Mouse (Mus musculus): ENCODE data around the gene Cdkn2d. TPM values are rescaled to one million over a fixed set of nuclear protein-coding genes. Genes with fewer than 3 reads are reported as not detected.

Gene Cdkn2d
- polyA plus RNA-seq, 1 experiment: 53.2 TPM

DNA sequence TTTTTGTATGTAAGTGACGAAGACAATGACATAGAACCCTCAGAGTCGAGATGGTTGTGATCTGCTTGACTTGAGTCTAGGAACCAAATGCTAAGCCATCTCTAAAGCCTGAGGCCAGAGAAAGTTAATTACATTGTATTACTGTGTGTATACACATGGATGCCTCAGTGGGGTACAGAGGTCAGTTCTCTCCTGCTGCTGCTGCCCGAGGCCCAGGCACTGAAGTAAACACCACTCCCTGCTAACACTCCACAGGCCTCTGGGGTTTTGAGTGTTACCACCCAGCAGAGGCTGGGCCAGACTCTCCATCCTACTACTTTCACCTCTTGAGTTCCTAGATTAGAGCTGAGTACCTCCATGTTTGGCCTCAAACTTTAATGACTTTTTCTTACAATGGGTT is 7.2 kb downstream of the Cdkn2d start:
- Histone ChIP-seq H3K4me2 (ENCODE audit: low read depth) (no peak overlapping the region), H3K4me3 (no peak overlapping the region), H3K79me2 (ENCODE audit: control insufficient read depth, insufficient read depth) (peaks cover 23% of the 10 kb centered on the region), H3K36me3 (ENCODE audit: control insufficient read depth, insufficient read depth) (peaks cover 24% of the 10 kb centered on the region), H3ac (ENCODE audit: control insufficient read depth, insufficient read length) (no peak overlapping the region), H3K27me3 (ENCODE audit: control insufficient read depth, insufficient read depth, insufficient read length) (no peaks in the 10 kb centered on the region)
- TF ChIP-seq TCF12 (IDR thresholded peaks at IDR 0.05; ENCODE audit: insufficient read depth, poor library complexity, severe bottlenecking): no peak

DNA sequence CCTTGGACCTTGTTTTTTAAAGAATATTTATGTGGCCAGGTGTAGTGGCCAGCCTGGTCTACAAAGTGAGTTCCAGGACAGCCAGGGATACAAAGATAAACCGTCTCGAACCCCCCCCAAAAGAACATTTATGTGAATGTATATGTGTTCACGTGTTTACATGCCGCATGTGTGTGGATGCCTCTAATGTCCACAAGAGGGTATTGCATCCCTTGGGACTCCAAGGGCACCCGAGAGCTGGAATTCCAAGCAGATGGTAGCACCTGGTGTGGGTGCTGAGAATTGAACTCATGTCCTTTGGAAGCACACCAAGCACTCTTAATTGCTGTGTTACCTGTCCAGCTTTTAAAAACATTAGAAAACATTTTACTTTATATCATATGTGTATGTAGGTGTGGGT is 7.6 kb downstream of the Cdkn2d start:
- Histone ChIP-seq H3K27me3 (ENCODE audit: control insufficient read depth, insufficient read depth, insufficient read length) (no peaks in the 10 kb centered on the region), H3K4me3 (no peak overlapping the region), H3K79me2 (ENCODE audit: control insufficient read depth, insufficient read depth) (peaks cover 19% of the 10 kb centered on the region), H3K36me3 (ENCODE audit: control insufficient read depth, insufficient read depth) (peaks cover 24% of the 10 kb centered on the region), H3K4me2 (ENCODE audit: low read depth) (no peak overlapping the region), H3ac (ENCODE audit: control insufficient read depth, insufficient read length) (no peak overlapping the region)
- TF ChIP-seq TCF3 (IDR thresholded peaks at IDR 0.05; ENCODE audit: insufficient read length, low read depth) (no peak), REST (IDR thresholded peaks at IDR 0.05; ENCODE audit: insufficient read depth, insufficient read length) (no peak), CEBPB (IDR thresholded peaks at IDR 0.05; ENCODE audit: insufficient read depth, poor library complexity, severe bottlenecking) (no peak), SRF (IDR thresholded peaks at IDR 0.05; ENCODE audit: control insufficient read depth, insufficient read length, low read depth) (no peak)

DNA sequence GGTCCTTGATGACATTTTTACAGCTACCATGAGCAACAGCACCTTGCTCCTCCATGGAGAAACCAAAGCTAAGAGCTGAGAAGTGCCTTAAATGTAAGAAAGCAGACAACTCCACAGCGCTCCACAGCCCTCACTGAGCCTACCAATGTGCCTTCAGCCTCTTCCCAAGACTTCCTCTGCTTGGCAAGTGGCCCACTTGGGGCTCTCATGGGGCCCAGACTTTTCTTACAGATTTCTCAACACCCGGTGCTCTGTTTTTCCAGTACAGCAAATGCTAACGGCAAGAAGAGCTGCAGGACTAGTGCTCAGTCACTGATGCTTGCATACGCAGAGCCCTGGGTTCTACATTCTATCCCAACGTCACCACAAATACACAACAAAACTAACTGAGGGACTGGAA is 13.4 kb downstream of the Cdkn2d start:
- Histone ChIP-seq H3K27me3 (ENCODE audit: control insufficient read depth, insufficient read depth, insufficient read length) (no peaks in the 10 kb centered on the region), H3K4me2 (ENCODE audit: low read depth) (no peak overlapping the region), H3ac (ENCODE audit: control insufficient read depth, insufficient read length) (no peak overlapping the region), H3K4me3 (no peak overlapping the region), H3K79me2 (ENCODE audit: control insufficient read depth, insufficient read depth) (no peaks in the 10 kb centered on the region), H3K36me3 (ENCODE audit: control insufficient read depth, insufficient read depth) (peaks cover 36% of the 10 kb centered on the region)
- TF ChIP-seq POLR2AphosphoS2 (IDR thresholded peaks at IDR 0.05; ENCODE audit: insufficient read length, low read depth) (no peak), MYOG (IDR thresholded peaks at IDR 0.05; ENCODE audit: control insufficient read depth in 1 of 3, insufficient read depth in 1 of 3, insufficient read length in 2 of 3, low read depth in 2 of 3) (no peak), MAX (IDR thresholded peaks at IDR 0.05; ENCODE audit: low read depth) (no peak), REST (IDR thresholded peaks at IDR 0.05; ENCODE audit: insufficient read depth, insufficient read length) (no peak), MYOD1 (IDR thresholded peaks at IDR 0.05; ENCODE audit: control insufficient read depth in 1 of 3, insufficient read length in 2 of 3, low read depth in 2 of 3) (no peak), TCF12 (IDR thresholded peaks at IDR 0.05; ENCODE audit: insufficient read depth, poor library complexity, severe bottlenecking) (no peak), E2F4 (IDR thresholded peaks at IDR 0.05; ENCODE audit: insufficient read depth) (no peak), SRF (IDR thresholded peaks at IDR 0.05; ENCODE audit: control insufficient read depth, insufficient read length, low read depth) (no peak), POLR2A (IDR thresholded peaks at IDR 0.05; ENCODE audit: insufficient read length, low read depth) (no peak), USF1 (IDR thresholded peaks at IDR 0.05; ENCODE audit: low read depth) (no peak), CEBPB (IDR thresholded peaks at IDR 0.05; ENCODE audit: insufficient read depth, poor library complexity, severe bottlenecking) (no peak)

DNA sequence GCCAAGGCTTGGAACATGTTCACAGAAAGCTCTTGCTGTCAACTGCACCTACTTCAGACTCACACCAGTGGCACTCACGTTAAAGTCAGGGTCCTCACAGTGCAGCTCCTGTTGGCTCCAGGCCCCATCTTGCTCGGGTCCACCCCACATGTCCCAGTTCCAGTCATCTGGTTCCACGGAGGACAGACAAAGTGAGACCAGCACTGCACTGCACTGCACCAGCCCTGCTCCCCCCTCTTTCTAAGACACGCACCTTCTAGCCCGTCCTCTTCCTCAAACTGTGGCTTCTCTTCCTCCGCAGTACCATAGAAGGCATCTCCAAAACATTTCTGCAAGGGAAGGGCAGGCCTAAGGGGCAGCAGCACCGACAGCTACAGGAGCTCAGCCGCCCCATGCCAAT is 14.9 kb downstream of the Cdkn2d start:
- H3K27me3 ChIP-seq (ENCODE audit: control insufficient read depth, insufficient read depth, insufficient read length): no peaks in the 10 kb centered on the region
- no peak overlapping the region for H3K4me2 ChIP-seq (ENCODE audit: low read depth)
- no peaks in the 10 kb centered on the region for H3K79me2 ChIP-seq (ENCODE audit: control insufficient read depth, insufficient read depth)
- TF ChIP-seq TCF3 (IDR thresholded peaks at IDR 0.05; ENCODE audit: insufficient read length, low read depth): no peak
- TF ChIP-seq USF1 (IDR thresholded peaks at IDR 0.05; ENCODE audit: low read depth): no peak
- no peak for TF ChIP-seq POLR2A (IDR thresholded peaks at IDR 0.05; ENCODE audit: insufficient read length, low read depth)
- TF ChIP-seq MYOD1 (IDR thresholded peaks at IDR 0.05; ENCODE audit: control insufficient read depth in 1 of 3, insufficient read length in 2 of 3, low read depth in 2 of 3): no peak
- no peak for TF ChIP-seq MAX (IDR thresholded peaks at IDR 0.05; ENCODE audit: low read depth)
- TF ChIP-seq REST (IDR thresholded peaks at IDR 0.05; ENCODE audit: insufficient read depth, insufficient read length): no peak
- TF ChIP-seq TCF12 (IDR thresholded peaks at IDR 0.05; ENCODE audit: insufficient read depth, poor library complexity, severe bottlenecking): no peak
- TF ChIP-seq POLR2AphosphoS2 (IDR thresholded peaks at IDR 0.05; ENCODE audit: insufficient read length, low read depth): no peak
- no peak for TF ChIP-seq CEBPB (IDR thresholded peaks at IDR 0.05; ENCODE audit: insufficient read depth, poor library complexity, severe bottlenecking)
- TF ChIP-seq E2F4 (IDR thresholded peaks at IDR 0.05; ENCODE audit: insufficient read depth): no peak
- no peak for TF ChIP-seq SRF (IDR thresholded peaks at IDR 0.05; ENCODE audit: control insufficient read depth, insufficient read length, low read depth)
- TF ChIP-seq MYOG (IDR thresholded peaks at IDR 0.05; ENCODE audit: control insufficient read depth in 1 of 3, insufficient read depth in 1 of 3, insufficient read length in 2 of 3, low read depth in 2 of 3): no peak
- peaks cover 38% of the 10 kb centered on the region for H3K36me3 ChIP-seq (ENCODE audit: control insufficient read depth, insufficient read depth)
- H3K4me3 ChIP-seq: no peak overlapping the region
- no peak overlapping the region for H3ac ChIP-seq (ENCODE audit: control insufficient read depth, insufficient read length)

DNA sequence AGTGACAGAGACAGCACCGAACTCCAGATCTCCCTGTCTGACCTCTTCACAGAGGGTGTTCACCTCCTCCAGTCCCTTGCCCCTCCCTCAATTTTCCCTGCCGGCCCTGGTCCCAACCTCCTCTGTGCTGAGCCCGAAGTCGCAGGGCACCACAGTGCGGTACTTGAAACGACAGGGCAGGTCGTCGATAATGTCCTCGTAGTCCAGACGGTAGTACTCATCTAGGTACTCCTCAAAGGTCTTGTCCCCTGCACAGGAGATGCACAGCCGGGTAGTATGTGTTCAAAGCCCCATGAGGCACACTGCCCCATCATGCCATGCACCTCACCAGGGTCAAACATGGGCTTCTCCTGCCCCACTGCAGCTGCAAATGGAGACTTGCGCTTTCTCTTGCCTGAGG is 15.5 kb downstream of the Cdkn2d start:
- H3K79me2 ChIP-seq (ENCODE audit: control insufficient read depth, insufficient read depth): no peaks in the 10 kb centered on the region
- H3K36me3 ChIP-seq (ENCODE audit: control insufficient read depth, insufficient read depth): peaks cover 35% of the 10 kb centered on the region
- no peak overlapping the region for H3K4me3 ChIP-seq
- no peak overlapping the region for H3ac ChIP-seq (ENCODE audit: control insufficient read depth, insufficient read length)
- TF ChIP-seq SRF (IDR thresholded peaks at IDR 0.05; ENCODE audit: control insufficient read depth, insufficient read length, low read depth) (no peak), MYOG (IDR thresholded peaks at IDR 0.05; ENCODE audit: control insufficient read depth in 1 of 3, insufficient read depth in 1 of 3, insufficient read length in 2 of 3, low read depth in 2 of 3) (no peak), TCF3 (IDR thresholded peaks at IDR 0.05; ENCODE audit: insufficient read length, low read depth) (no peak), REST (IDR thresholded peaks at IDR 0.05; ENCODE audit: insufficient read depth, insufficient read length) (no peak), POLR2AphosphoS2 (IDR thresholded peaks at IDR 0.05; ENCODE audit: insufficient read length, low read depth) (no peak), MAX (IDR thresholded peaks at IDR 0.05; ENCODE audit: low read depth) (no peak), USF1 (IDR thresholded peaks at IDR 0.05; ENCODE audit: low read depth) (no peak), E2F4 (IDR thresholded peaks at IDR 0.05; ENCODE audit: insufficient read depth) (no peak), POLR2A (IDR thresholded peaks at IDR 0.05; ENCODE audit: insufficient read length, low read depth) (no peak), MYOD1 (IDR thresholded peaks at IDR 0.05; ENCODE audit: control insufficient read depth in 1 of 3, insufficient read length in 2 of 3, low read depth in 2 of 3) (no peak), CEBPB (IDR thresholded peaks at IDR 0.05; ENCODE audit: insufficient read depth, poor library complexity, severe bottlenecking) (no peak), TCF12 (IDR thresholded peaks at IDR 0.05; ENCODE audit: insufficient read depth, poor library complexity, severe bottlenecking) (no peak)
- no peak overlapping the region for H3K4me2 ChIP-seq (ENCODE audit: low read depth)
- H3K27me3 ChIP-seq (ENCODE audit: control insufficient read depth, insufficient read depth, insufficient read length): no peaks in the 10 kb centered on the region
